Mouse (Mus musculus) thymus, adult 2 months (tissue): ENCODE results near the gene Mybph.

Experiments
- CTCF ChIP-seq: fragments of 200-500 bp; IDR thresholded peaks from 2 replicates; pipeline ENCODE4 v1.5.1; 2012; ENCODE audit warnings: mild to moderate bottlenecking, control low read depth, low read length, moderate library complexity, borderline replicate concordance; ENCODE audit not compliant: control insufficient read depth, poor library complexity, insufficient read depth; ENCODE audit errors: extremely low read depth
- POLR2A ChIP-seq: fragments of 200-500 bp; IDR thresholded peaks from 2 replicates; pipeline ENCODE4 v1.6.1; 2012; ENCODE audit warnings: mild to moderate bottlenecking, low read length, control low read depth, moderate library complexity; ENCODE audit not compliant: control insufficient read depth, poor library complexity, insufficient read depth; ENCODE audit errors: extremely low read depth

DNA sequence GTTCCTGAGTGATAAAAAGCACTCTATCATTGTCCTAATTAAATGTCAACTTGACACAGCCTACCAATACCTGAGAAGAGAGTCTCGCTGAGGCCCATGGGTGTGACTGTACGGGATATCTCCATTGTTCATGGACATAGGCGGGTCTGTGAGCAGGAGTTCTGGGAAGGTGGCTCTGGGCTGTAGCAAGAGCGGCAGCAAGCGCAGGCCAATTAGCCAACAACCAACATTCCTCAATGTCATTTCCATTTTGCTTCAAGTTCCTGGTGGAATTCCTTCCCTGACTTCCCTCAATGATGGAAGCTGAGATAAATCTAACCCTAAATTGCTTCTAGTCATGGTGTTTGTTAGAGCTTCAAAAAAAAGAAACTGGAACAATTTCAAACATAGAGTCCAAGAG, 15.3 kb upstream of the Mybph start:
- no peak for TF ChIP-seq CTCF
- no peak for TF ChIP-seq POLR2A
